ENCODE assay signal across 15 mouse cellular contexts in the genomic region with DNA sequence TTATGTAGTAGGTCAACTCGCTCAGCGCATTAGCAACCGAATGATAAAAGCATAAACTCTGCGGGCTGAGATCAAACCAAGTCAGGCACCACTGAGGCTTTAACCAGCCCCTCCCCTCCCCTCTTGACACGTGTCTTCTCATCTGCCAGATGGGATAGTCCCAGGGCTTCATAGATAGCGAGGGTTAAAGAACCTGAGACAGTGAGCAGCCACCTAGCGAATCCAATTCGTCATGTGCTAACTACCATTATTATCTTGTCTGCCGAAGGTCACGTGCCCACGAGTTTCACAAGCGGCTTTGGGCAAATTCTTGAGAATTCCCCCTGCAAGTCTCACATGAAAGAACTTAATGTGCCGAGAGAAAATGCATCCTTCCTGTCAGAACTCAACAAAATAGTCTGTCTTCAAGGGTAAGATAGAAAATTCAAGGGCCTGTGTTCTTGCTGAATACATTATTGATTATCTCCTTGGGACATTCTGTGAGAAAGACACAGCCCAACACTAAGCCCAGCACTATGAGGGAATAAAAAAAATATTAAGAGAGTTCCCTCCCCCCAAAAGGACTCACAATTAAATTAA. TPM values are rescaled to one million over a fixed set of nuclear protein-coding genes. Genes with fewer than 3 reads are reported as not detected.
DNase-seq lines count a peak whose midpoint lies in the region; TF ChIP-seq lines count a peak whose summit lies in the region.
"Had no signal": no experiment of that assay in that cellular context is flagged by ENCODE, and none has a peak within 500 bp of the region (broad histone marks: within the 10 kb centered on the region; RNA-seq: fewer than 3 reads in every experiment).

No protein-coding gene starts in this region.

- no peak overlapping the region for H3K27ac ChIP-seq in testis, adult 2 months (ENCODE audit: control insufficient read depth, insufficient read depth, low read depth, low read length)
- H3K27ac ChIP-seq: heart, embryonic 13.5 days; intestine, embryonic 15.5 days; liver, embryonic 14.5 days had no signal

- DNase-seq in embryo, embryonic 10.5 days (ENCODE audit: low spot score) = peak; percentile 44
- no peak for DNase-seq in embryo, embryonic 9.5 days (ENCODE audit: extremely low spot score)
- DNase-seq in testis, postnatal 10 days (ENCODE audit: low spot score) = no peak
- peak; percentile 88 for DNase-seq in induced T-regulatory cell, adult 2 months (ENCODE audit: low read depth)
- peak; percentile 36 for DNase-seq in thymus, postnatal 4 days
- DNase-seq in heart, adult 9 months (ENCODE audit: low spot score in 2 of 2) = no peak
- no peak for DNase-seq in cerebellum, postnatal 4 days (ENCODE audit: low spot score in 2 of 2)
- DNase-seq: adrenal gland, adult 2 months; gastrocnemius, postnatal 25 days; lung, postnatal 4 days; right cerebral cortex, adult 18-20 months had no signal

- no peaks in the 10 kb centered on the region for H3K27me3 ChIP-seq in testis, adult 2 months (ENCODE audit: control insufficient read depth, insufficient read depth, low read length)
- H3K27me3 ChIP-seq: intestine, embryonic 15.5 days had no signal

- no peak for TF ChIP-seq POLR2A in testis, adult 2 months (IDR thresholded peaks at IDR 0.05; ENCODE audit: control insufficient read depth, low read depth, low read length)

- H3K4me1 ChIP-seq in testis, adult 2 months (ENCODE audit: control insufficient read depth, insufficient read depth, low read length) = peaks cover 18% of the 10 kb centered on the region

- peaks cover 2% of the 10 kb centered on the region; the same call in 1 of the 2 replicates for H3K36me3 ChIP-seq in testis, adult 2 months (ENCODE audit: control insufficient read depth, insufficient read depth, low read length)

- peak overlapping the region; percentile 40; the same call in 1 of the 2 replicates for H3K4me3 ChIP-seq in testis, adult 2 months (ENCODE audit: control insufficient read depth, low read depth, low read length)
- H3K4me3 ChIP-seq: intestine, embryonic 15.5 days had no signal

- TF ChIP-seq CTCF in testis, adult 2 months (IDR thresholded peaks at IDR 0.05; ENCODE audit: control insufficient read depth, insufficient read depth, insufficient replicate concordance, low read depth, low read length) = no peak

RNA-seq across cellular contexts. Expression of gene Cygb, which starts 15.8 kb away (rescaled TPM):
- polyA plus RNA-seq in testis, adult 2 months (2012; rRNA removed) = 3.7 and 5.5 TPM in 2 replicates

RNA-seq across cellular contexts. Expression of gene Prcd, which starts 16.5 kb away (rescaled TPM):
- polyA plus RNA-seq in testis, adult 2 months (2012; rRNA removed) = 7.8 and 8.4 TPM in 2 replicates

RNA-seq across cellular contexts. Expression of gene Rhbdf2, which starts 43.1 kb away (rescaled TPM):
- polyA plus RNA-seq in testis, adult 2 months (2012; rRNA removed) = 6.3 and 7.5 TPM in 2 replicates

Comparison
In these comparisons a context has a peak if more than half of its experiments do, and no peak if none do; other contexts are left out.
1. DNase-seq: peak in embryo, embryonic 10.5 days (single experiment), induced T-regulatory cell, adult 2 months (single experiment) and thymus, postnatal 4 days (single experiment); none in embryo, embryonic 9.5 days (single experiment), testis, postnatal 10 days (single experiment), heart, adult 9 months (0 of 2) and cerebellum, postnatal 4 days (0 of 2).